Mouse (Mus musculus) E14TG2a.4 (cell line): Measurements from ENCODE around the gene Fiz1.

ENCODE experiments used
- H3K27me3 ChIP-seq: 2 replicates; pipeline ENCODE4 v1.6.1; 2014; ENCODE audit warnings: low read length, control low read depth; ENCODE audit not compliant: insufficient read depth
- H3K36me3 ChIP-seq: 2 replicates; pipeline ENCODE4 v1.6.1; 2014; ENCODE audit warnings: low read length, control low read depth; ENCODE audit not compliant: insufficient read depth
- H3K4me1 ChIP-seq: replicated peaks from 2 replicates; pipeline ENCODE4 v1.6.1; 2014; ENCODE audit warnings: low read depth, low read length, control low read depth
- H3K4me3 ChIP-seq: replicated peaks from 2 replicates; pipeline ENCODE4 v1.5.1; 2014; ENCODE audit warnings: mild to moderate bottlenecking, low read length
- H3K9me3 ChIP-seq: 2 replicates; pipeline ENCODE4 v1.6.1; 2014; ENCODE audit warnings: low read length, control low read depth
- CTCF ChIP-seq: conservative IDR thresholded peaks from 2 replicates; pipeline ENCODE4 v1.5.1; 2014; ENCODE audit warnings: low read length
- NANOG ChIP-seq: IDR thresholded peaks from 2 replicates; pipeline ENCODE4 v1.6.1; 2014; ENCODE audit warnings: borderline replicate concordance, low read length, mixed read lengths
- POU5F1 ChIP-seq: IDR thresholded peaks from 2 replicates; pipeline ENCODE4 v1.6.1; 2014; ENCODE audit warnings: low read length, borderline replicate concordance

Fiz1 gene

DNA sequence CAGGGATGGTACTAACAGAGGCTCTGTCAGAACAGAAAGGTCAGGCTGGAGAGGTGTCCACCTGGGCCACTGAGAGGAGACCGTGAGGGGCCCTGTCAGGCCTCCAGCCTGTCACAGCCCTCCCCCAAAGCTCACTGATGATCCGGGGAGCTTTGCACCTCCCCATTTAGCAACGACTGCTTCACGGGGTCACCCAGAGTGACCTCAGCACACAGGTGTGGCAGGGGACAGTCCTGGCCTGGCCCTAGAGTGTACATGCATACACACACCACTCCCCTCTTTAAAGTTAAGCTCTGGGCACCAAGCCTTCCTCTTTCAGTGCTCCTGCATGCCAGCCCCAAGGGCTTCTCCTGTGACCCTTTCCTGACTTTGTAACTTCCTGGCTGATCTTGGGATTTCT is 39.0 kb downstream of the Fiz1 start:
- no peaks in the 10 kb centered on the region for H3K36me3 ChIP-seq
- H3K9me3 ChIP-seq = no peaks in the 10 kb centered on the region
- TF ChIP-seq CTCF (no peak), NANOG (no peak)
- H3K4me3 ChIP-seq = no peak overlapping the region
- H3K27me3 ChIP-seq = peaks cover 23% of the 10 kb centered on the region
- H3K4me1 ChIP-seq = no peaks in the 10 kb centered on the region

DNA sequence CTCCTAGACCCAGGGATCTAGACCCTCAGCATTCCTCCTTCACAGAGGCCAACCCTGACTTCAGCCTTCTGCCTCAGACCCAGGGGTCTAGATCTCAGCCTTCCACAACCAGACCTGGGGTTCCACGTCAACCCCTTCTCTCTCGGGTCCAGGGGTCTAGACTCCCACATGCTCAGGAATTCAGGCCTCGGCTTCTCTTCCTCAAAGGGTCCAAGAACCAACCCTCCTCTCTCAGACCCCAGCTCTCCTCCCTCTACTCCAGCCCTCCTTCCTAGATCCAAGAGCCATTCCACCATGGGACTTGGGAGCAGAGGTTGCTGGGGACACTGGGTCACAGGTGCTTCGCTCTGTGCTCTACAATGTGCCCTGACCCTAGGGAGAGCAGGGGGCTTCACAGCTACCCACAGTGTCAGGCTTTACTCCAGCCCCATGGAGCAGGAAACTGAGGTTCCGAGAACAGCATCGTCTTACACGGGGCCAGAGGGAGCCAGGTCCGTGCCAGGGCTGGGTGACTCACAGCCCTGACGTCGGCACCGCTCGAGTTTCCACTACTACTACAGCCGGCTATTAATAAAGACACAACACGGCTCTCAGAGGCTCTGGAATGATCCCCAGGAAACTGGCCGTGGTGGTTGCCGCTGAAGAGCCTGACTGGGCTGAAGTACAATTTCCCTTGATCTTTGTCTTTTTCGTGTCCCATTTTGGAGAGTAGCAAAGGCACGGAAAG is 42.0 kb downstream of the Fiz1 start:
- Histone ChIP-seq H3K27me3 (peaks cover 41% of the 10 kb centered on the region), H3K4me1 (no peaks in the 10 kb centered on the region), H3K36me3 (no peaks in the 10 kb centered on the region), H3K4me3 (no peak overlapping the region), H3K9me3 (no peaks in the 10 kb centered on the region)
- no peak for TF ChIP-seq POU5F1
- no peak for TF ChIP-seq NANOG
- TF ChIP-seq CTCF = no peak

DNA sequence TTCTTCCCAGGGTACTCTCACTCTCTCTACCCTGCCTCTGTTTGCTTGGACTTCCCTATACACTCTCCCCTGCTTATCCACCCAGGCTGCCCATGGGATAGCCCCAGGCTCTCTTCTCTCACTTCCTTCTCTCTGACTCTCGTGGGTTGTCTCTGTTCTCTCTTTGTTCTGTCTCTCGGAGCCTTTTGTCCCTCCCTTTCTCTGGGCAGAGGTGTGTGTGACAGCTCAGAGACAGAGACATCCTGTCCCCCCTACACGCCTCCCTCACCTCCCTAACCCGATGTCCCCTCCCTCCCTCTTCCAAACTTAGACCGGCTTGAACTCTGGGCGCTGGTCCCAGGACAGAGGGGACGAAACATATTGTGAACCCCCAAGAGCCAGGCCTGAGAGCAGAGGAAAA is 42.8 kb downstream of the Fiz1 start:
- Histone ChIP-seq H3K27me3 (peaks cover 47% of the 10 kb centered on the region), H3K36me3 (no peaks in the 10 kb centered on the region)
- TF ChIP-seq NANOG (no peak), POU5F1 (no peak), CTCF (no peak)

DNA sequence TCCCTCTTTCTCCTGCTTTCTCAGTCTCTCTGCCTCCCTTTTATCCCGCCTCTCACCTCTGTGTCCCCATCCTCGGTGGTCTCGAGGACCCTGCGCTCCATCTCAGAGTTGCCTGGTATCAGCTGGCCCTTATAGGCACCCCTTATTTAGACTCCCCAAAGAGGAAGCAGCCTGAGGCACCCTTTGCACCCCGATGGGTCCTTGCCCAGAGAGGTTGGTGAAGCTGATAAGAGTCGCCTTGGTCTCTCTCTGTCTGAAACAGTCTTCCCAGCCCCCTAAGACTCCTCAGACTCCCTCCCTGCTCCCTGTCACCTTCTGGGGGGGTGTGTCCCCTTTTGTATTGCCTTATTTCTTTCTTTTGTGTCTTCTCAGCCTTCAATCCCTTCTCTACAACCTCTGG is 43.4 kb downstream of the Fiz1 start, which contains the start of gene Sbk3:
TSS of gene Sbk3 (minus strand) at position 101 of the 400 bp plus-strand sequence.
- Histone ChIP-seq H3K4me3 (no peak within 1 kb of the TSS), H3K27me3 (peaks cover 51% of the 10 kb centered on the region), H3K36me3 (no peaks in the 10 kb centered on the region), H3K4me1 (no peaks in the 10 kb centered on the region), H3K9me3 (no peaks in the 10 kb centered on the region)
- no peak for TF ChIP-seq POU5F1
- TF ChIP-seq NANOG = no peak
- TF ChIP-seq CTCF = no peak

More for the DNA sequence above, 42.8 kb downstream of the Fiz1 start:
- no peaks in the 10 kb centered on the region for H3K9me3 ChIP-seq
- no peak overlapping the region for H3K4me3 ChIP-seq
- H3K4me1 ChIP-seq = no peaks in the 10 kb centered on the region

DNA sequence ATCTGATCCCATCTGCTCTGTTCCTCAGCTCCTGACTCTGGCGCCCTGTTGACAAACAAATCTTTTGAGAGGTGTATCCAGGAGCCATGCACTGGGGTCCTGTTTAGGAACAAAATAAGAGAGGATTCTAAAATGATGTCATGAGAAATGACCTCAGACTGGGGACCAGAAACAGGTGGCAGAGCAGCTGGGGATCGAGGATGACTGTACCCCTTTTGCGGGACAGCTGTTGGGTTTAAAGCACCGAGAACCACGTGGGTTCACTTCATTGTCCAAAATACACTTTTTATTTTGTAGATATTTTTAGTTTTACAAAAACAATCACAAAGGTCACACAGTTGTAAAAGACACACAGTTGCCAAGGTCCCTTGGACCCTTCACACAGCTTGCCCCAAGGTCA is 49.5 kb downstream of the Fiz1 start:
- peaks cover 26% of the 10 kb centered on the region for H3K27me3 ChIP-seq
- H3K4me1 ChIP-seq = peaks cover 21% of the 10 kb centered on the region
- TF ChIP-seq NANOG (no peak), POU5F1 (no peak), CTCF (no peak)
- H3K9me3 ChIP-seq = no peaks in the 10 kb centered on the region
- no peaks in the 10 kb centered on the region for H3K36me3 ChIP-seq
- H3K4me3 ChIP-seq = no peak overlapping the region

DNA sequence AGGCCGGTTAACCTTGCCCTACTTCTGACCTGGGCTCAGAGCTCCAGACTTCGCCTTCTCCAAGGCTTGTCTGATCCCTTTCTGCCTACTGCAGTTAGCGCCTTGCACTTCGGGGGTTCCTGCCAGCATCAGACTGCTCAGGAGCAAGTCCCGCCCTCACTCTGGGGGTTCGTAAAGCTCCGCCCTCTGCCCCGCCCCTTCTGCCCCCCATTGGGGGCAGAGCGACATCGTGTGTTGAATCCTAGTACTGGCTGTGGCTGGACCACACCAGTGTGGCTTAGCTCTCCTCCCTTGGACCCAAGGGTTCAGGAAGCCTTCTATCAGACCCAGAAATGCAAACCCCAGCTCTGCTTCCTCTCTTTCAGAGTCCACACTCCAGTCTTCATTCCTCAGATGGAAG is 50.2 kb downstream of the Fiz1 start, which contains the start of gene Sbk2:
TSS of gene Sbk2 (minus strand) at position 135 of the 400 bp plus-strand sequence.
- no peaks in the 10 kb centered on the region for H3K36me3 ChIP-seq
- H3K4me1 ChIP-seq = peaks cover 21% of the 10 kb centered on the region
- TF ChIP-seq CTCF (peak; percentile 60), POU5F1 (no peak)
- peaks cover 20% of the 10 kb centered on the region for H3K27me3 ChIP-seq
- no peaks in the 10 kb centered on the region for H3K9me3 ChIP-seq
- peak within 1 kb of the TSS; percentile 17; the same call in 1 of the 2 replicates for H3K4me3 ChIP-seq

DNA sequence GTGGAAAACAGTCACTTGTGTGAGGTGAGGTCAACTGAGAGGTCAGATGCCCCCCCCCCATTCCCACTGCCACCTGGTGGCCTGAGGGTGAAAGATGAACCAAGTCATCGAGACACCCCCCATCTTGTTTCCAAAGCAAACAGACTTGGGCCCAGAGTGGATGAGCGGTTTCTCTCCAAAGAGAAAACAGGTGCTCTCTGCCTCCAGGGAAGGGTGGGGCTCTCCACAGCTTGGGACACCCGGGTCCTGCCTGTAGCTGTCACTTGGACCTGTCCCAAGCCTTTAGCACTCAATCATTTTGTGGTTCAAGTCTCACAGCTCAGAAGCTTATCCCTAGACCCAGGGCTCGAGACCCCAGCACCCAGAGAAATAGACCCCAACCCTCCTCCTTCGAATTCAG is 51.0 kb downstream of the Fiz1 start:
- Histone ChIP-seq H3K4me1 (peaks cover 21% of the 10 kb centered on the region), H3K4me3 (no peak overlapping the region), H3K27me3 (peaks cover 18% of the 10 kb centered on the region), H3K36me3 (no peaks in the 10 kb centered on the region), H3K9me3 (no peaks in the 10 kb centered on the region)
- no peak for TF ChIP-seq POU5F1
- TF ChIP-seq NANOG = no peak
- TF ChIP-seq CTCF = no peak

DNA sequence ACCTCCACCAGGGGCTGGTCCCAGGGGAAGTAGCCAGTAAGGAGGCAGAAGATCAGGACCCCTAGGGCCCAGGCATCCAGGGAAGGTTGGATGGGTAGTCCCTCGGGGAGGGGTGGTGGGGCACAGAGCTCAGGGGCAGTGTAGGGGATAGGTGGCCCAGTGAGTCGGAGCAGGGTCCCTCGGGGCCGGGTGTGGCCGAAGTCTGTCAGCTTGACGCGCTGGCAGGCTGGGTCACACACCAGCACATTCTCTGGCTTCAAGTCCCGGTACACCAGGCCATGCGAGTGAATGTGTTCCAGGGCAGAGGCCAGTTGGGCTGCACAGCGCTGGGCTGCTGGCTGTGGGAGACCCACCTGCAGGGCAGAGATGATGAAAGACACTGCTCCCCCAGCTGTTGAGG is 57.1 kb downstream of the Fiz1 start:
- H3K4me3 ChIP-seq = no peak overlapping the region
- H3K4me1 ChIP-seq = peaks cover 6% of the 10 kb centered on the region
- H3K36me3 ChIP-seq = no peaks in the 10 kb centered on the region
- no peaks in the 10 kb centered on the region for H3K9me3 ChIP-seq
- no peaks in the 10 kb centered on the region; the same call in 1 of the 2 replicates for H3K27me3 ChIP-seq
- TF ChIP-seq CTCF = no peak
